Mouse (Mus musculus) c-Kit-positive CD71-positive TER-119-negative erythroid progenitor cells, embryonic 14.5 days (primary cell): ENCODE results near the gene Ddx3x.
A peak's percentile ranks its signal among the peaks of the same experiment; 100 is the strongest.
"Not testable (repeated sequence)": the region's sequence is repeated elsewhere in the genome, so short reads cannot be mapped to it uniquely, and the experiment has no call there.

Source experiments
- DNase-seq: peaks from one replicate; pipeline ENCODE4 v3.0.0-alpha.2; 2013; ENCODE audit warnings: low read depth

Ddx3x gene

GRCm38 (mm10) chrX:13281329-13282088 is 739 bp downstream of the Ddx3x start:
- peak; percentile 46 for DNase-seq

DNA sequence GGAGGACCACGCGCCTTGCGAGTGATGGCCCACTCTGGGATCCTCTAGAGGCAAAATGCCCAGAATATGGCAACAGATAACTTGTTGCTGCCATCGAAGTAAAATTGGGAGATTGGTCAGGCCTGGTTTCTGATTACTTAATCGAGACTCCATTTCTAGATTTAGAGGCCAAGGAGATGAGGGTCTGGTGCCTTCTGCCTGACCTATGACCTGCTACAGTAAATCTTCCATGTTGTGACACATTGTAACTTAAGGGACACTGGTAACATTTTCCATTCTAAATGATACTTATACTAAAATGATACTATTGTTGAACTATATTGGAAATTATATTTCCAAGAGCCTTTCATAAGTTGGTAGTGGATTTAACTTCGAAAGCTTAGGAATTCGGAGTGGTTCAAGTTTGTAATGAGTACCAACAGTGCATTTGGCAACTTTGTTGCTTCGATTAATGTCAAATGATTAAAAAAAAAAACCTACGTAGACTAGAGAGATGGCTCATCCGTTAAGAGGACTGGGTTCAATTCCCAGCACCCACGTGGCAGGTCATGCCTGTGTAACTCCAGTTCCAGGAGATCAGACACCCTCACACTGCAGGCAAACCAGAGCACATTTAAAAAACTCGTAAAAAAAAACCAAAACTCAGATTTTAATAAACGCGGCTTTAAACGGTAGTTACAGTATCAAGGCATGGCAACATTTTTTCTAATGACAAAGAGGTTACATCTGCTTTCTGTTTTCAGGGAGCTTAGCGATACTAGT is 1.5 kb downstream of the Ddx3x start:
- no peak for DNase-seq

DNA sequence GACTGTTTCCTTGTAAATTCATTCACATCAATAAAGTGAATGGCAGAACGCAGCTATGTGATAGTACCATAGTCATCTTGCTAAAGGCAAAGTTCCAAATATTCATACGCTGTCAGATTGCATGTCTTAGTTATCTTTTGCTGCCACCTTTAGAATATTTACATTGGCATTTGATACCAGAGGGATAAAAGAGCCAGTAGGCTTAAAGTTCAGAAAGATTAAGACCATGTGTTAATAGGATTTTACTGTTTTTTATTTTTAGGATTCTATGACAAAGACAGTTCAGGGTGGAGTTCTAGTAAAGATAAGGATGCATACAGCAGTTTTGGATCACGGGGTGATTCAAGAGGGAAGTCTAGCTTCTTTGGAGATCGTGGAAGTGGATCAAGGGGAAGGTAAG is 5.0 kb downstream of the Ddx3x start:
- no peak for DNase-seq

- no peak for DNase-seq
These were observed 13.9 kb downstream of the Ddx3x start for GRCm38 (mm10) chrX:13294505-13295228.

DNA sequence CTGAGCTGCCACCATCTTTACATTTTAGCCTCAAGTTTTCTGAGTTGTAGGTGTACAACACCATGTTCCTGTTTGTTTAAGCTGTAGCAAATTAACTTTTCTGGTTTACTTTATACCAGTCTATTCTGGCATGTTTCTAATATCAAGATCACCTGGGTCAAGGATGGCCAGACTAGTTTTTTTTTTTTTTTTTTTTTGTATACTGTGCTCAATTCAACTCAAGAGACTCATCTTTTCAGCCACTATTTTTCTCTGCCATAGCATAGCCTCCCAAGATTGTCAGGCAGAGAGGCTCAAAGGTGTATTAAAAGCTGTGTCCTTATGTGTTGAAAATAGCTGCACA is 14.4 kb downstream of the Ddx3x start:
- no peak for DNase-seq

GRCm38 (mm10) chrX:13296241-13296640 is 15.5 kb downstream of the Ddx3x start:
- not testable (repeated sequence) for DNase-seq

- DNase-seq = no peak
These were observed 25.4 kb downstream of the Ddx3x start for GRCm38 (mm10) chrX:13306190-13306589.

- no peak for DNase-seq
These were observed 30.6 kb downstream of the Ddx3x start for GRCm38 (mm10) chrX:13311396-13311795.

DNA sequence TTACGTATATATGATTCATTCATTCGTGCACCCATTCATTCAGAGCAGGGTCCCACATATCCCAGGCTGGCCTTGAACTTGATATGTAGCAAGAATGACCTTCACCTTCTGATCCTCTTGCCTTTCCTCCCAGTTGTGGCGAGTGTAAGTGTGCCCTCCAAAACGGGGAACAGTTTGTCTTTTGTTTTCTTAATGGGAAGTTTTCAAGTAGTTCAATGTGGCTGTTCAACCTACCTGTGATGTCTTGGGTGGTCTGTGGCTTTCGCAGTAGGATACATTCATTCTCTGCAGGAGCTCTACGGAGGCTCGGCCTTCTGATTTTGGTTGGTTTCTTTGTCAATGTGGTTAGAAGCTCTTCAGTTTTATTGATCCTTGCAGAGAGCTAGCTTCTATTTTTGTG is 48.8 kb downstream of the Ddx3x start:
- no peak for DNase-seq
